Mouse (Mus musculus): ENCODE data around the gene Nelfcd. TPM values are rescaled to one million over a fixed set of nuclear protein-coding genes. Genes with fewer than 3 reads are reported as not detected.

The Nelfcd gene
- polyA plus RNA-seq, 1 experiment from 2014 or later: 153 TPM

DNA sequence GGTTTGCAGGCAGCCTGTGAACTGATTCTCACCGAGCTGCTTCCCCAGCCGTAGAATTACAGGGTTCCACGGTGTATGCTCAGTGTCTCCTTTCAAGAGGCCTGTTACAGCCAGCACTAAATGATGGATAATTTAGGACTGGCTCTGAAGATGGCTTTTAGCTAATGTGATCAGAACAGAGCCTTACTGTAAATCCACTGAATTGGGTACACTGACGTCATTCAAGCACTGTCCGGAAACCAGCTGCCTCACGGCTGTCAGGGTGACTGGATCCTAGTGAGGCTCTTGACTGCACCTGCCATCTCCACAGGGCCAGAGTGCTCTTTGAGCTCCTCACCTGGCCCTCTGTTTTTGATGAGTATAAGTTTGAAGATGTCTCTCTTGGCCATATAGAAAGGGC is 5.5 kb downstream of the Nelfcd start:
- H3K36me3 ChIP-seq (replicated peaks): peaks cover 64% of the 10 kb centered on the region
- WGBS: 82% methylated on average over 6 of the region's 6 CpGs
- no peak for ATAC-seq (ENCODE audit: low FRiP score)

DNA sequence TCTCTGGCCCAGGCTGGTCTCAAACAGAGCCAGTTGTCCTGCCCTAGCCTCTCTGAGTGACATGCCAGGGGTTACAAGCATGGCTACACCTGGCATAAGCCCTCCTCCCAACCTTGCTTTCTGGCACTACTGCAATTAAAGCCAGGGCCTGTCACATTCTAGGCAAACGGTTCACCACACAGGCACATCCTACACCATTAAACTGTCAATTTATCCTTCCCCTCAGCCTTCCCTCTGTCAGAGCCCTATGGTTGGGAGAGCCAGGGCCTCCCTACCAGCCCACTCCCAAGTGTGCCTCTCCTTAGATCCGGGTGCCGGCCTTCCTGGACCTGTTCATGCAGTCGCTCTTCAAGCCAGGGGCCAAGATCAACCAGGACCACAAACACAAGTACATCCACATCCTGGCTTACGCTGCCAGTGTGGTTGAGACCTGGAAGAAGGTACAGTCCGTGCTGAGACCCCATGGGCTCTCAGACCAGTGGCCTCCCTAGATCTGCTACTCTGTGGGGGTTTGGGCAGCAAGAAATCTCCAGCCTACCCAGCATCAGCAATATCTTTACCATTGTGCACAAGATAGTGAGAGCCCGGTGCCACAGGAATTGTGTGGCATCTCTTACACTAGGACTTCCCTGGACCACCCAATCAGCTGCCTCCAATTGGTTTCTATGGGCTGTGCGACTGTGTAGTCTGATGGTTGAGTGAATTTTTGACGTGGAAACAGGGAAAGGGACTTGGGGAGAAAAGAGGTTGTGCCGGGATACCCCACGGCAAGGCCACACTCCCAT is 8.9 kb downstream of the Nelfcd start:
- Histone ChIP-seq H3K36me3 (replicated peaks) (peaks cover 92% of the 10 kb centered on the region), H3K9me3 (no peaks in the 10 kb centered on the region), H3K9ac (no peak overlapping the region), H3K4me1 (peaks cover 5% of the 10 kb centered on the region; the same call in 1 of the 2 replicates), H3K4me2 (no peak overlapping the region), H3K27ac (no peak overlapping the region), H3K4me3 (replicated peaks) (no peak overlapping the region), H3K27me3 (no peaks in the 10 kb centered on the region)
- 92% methylated on average over 11 of the region's 11 CpGs for WGBS
- ATAC-seq (ENCODE audit: low FRiP score): no peak

More for the DNA sequence above, 5.5 kb downstream of the Nelfcd start:
- no peak overlapping the region for H3K27ac ChIP-seq
- H3K27me3 ChIP-seq: no peaks in the 10 kb centered on the region
- H3K9me3 ChIP-seq: no peaks in the 10 kb centered on the region
- H3K4me1 ChIP-seq: peaks cover 14% of the 10 kb centered on the region
- no peak overlapping the region for H3K4me2 ChIP-seq
- no peak overlapping the region for H3K9ac ChIP-seq
- H3K4me3 ChIP-seq (replicated peaks): no peak overlapping the region

DNA sequence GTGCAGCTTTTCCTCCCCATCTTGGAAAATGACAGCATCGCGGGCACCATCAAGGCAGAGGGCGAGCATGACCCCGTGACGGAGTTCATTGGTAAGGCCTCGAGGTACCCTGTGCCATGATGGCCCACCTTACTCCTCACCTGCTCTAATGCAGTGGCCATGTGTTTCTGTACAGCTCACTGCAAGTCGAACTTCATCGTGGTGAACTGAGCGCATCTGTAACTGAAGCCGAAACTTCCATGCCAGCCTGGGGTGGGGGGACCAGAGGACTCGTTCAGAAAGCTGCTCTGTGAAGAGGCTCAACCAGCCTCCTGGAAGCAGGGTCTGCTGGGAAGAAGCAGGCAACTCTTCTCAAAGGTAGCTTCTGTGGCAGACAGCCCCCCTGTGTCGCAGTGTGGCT is 11.3 kb downstream of the Nelfcd start:
- no peak for ATAC-seq (ENCODE audit: low FRiP score)
- H3K36me3 ChIP-seq (replicated peaks): peaks cover 72% of the 10 kb centered on the region

DNA sequence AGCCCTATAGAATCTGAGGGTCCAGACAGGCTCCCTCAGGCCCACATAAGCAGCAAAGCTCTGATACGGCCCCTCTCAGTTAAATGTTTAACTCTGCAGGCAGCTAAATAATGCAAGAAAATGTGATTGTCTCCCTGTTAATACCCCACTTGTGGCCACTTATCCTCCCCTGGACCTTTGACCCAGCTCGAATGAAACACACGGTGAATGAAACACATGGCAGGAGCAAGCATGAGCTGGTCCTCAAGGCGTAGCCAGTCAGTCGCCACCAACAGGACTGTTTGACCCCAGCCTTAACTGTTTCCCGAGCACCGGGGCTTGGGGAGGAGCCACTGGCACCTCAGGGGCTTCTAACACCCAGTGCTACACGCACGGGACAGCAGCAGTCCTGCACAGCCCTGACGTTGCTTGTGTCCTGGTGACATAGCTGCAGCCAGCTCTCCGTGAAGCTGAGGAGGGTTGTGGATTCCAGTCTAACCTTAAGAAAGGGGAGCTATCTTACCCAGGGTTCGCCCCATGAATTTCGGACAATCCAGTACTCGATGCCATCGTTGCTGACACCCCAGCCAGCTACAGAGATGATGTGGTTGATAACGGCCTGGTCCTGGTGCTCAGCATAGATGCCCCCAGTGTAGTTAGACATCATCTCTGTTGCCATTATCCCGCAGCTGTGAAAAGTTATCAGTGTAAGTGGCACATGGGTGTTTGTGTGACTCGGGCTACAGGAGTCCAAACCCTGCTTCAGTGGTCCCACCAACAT is 12.7 kb downstream of the Nelfcd start:
- no peak for ATAC-seq (ENCODE audit: low FRiP score)
- H3K27ac ChIP-seq: peak overlapping the region; percentile 25; the same call in 1 of the 2 replicates
- H3K4me2 ChIP-seq: no peak overlapping the region
- H3K9me3 ChIP-seq: no peaks in the 10 kb centered on the region
- H3K9ac ChIP-seq: no peak overlapping the region
- no peak overlapping the region for H3K4me3 ChIP-seq (replicated peaks)
- 72% methylated on average over 18 of the region's 18 CpGs for WGBS
- H3K27me3 ChIP-seq: no peaks in the 10 kb centered on the region
- H3K36me3 ChIP-seq (replicated peaks): peaks cover 60% of the 10 kb centered on the region
- H3K4me1 ChIP-seq: peaks cover 7% of the 10 kb centered on the region; the same call in 1 of the 2 replicates

More for the DNA sequence above, 11.3 kb downstream of the Nelfcd start:
- WGBS: 95% methylated on average over 12 of the region's 12 CpGs
- Histone ChIP-seq H3K27me3 (no peaks in the 10 kb centered on the region), H3K9ac (no peak overlapping the region), H3K9me3 (no peaks in the 10 kb centered on the region), H3K4me1 (peaks cover 7% of the 10 kb centered on the region; the same call in 1 of the 2 replicates), H3K27ac (no peak overlapping the region), H3K4me2 (no peak overlapping the region), H3K4me3 (replicated peaks) (no peak overlapping the region)

DNA sequence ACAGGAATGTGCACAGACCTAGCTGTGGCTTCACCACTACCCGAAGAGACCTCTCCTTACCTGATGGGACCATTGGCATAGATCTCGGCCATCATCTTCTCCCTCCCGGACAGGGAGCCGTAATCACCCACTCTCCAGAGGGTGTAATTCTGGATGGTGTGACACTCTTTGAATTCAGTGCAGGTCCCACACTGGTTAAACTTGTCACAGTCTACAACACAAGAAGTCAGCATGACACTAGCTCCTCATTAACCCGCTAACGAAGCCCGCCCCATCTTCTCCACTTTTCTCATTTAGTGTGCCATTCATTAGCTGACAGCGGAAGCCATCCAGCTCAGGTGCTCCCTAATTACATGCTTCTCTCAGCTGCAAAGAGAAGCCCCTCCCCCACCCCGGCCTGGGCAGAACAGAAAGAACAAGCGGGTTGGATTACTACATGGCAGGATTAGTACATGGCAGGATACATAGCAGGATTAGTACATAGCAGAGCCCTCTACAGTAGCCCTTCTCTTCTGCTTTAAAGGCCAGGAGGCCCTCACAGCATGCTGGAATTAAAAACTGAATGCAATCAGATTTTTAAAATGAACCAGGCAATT is 13.5 kb downstream of the Nelfcd start:
- Histone ChIP-seq H3K9ac (no peak overlapping the region), H3K27me3 (no peaks in the 10 kb centered on the region), H3K27ac (peak overlapping the region; percentile 54; the same call in 1 of the 2 replicates), H3K4me3 (replicated peaks) (no peak overlapping the region), H3K4me1 (peaks cover 7% of the 10 kb centered on the region; the same call in 1 of the 2 replicates), H3K4me2 (no peak overlapping the region), H3K9me3 (no peaks in the 10 kb centered on the region), H3K36me3 (replicated peaks) (peaks cover 52% of the 10 kb centered on the region)
- 48% methylated on average over 10 of the region's 10 CpGs for WGBS
- ATAC-seq (ENCODE audit: low FRiP score): peak; percentile 73

DNA sequence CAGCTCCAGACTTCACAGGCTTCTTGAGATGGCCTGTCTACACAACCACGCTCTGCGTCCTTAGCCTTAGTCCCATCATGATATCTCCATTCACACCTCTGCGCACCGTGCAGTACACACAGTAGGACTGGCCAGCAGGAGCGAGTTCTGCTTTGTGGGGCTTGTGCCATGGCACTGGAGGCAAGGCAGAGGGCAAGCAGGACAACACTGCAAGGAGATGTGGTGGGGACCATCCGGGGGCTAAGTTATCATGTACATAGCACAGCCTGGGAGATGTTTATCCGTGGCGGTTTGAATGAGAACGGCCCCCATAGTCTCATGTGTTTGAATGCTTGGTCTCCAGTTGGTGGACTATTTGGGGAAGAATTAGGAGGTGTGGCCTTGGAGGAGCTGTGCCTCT is 19.3 kb downstream of the Nelfcd start:
- H3K36me3 ChIP-seq (replicated peaks): no peaks in the 10 kb centered on the region; the same call in none of the 2 replicates
- WGBS: 95% methylated on average over 9 of the region's 9 CpGs

DNA sequence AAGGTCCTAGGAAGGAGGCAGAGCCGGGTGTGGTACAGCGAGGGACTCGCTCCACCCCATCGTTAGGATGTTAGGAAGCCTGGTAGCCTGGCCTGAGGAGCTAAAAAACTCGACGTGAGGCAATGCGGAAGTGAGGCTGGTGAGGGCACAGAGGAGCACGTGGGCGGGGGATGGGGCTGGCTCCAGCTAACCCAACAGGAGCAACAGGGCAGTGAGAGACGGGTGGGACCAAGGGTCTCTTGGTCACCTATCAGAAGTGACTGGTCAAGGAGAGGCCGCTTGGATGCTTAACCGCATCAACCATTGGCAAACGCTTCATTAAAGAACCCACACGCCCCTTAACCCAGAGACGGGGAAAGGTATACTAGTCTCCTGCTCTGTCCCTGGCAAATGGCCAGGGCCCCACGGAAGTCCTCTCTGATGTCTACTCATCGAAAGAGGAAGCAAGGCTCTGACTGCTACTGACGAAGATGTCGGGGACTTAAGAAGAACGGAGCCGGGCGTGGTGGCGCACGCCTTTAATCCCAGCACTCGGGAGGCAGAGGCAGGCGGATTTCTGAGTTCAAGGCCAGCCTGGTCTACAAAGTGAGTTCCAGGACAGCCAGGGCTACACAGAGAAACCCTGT is 20.6 kb downstream of the Nelfcd start:
- Histone ChIP-seq H3K27me3 (no peaks in the 10 kb centered on the region), H3K9ac (no peak overlapping the region)

More for the DNA sequence above, 19.3 kb downstream of the Nelfcd start:
- peaks cover 20% of the 10 kb centered on the region for H3K4me1 ChIP-seq
- no peak for ATAC-seq (ENCODE audit: low FRiP score)
- no peak overlapping the region for H3K4me2 ChIP-seq
- H3K4me3 ChIP-seq (replicated peaks): no peak overlapping the region
- no peaks in the 10 kb centered on the region for H3K9me3 ChIP-seq
- no peak overlapping the region for H3K27ac ChIP-seq
- no peak overlapping the region for H3K9ac ChIP-seq
- H3K27me3 ChIP-seq: no peaks in the 10 kb centered on the region

DNA sequence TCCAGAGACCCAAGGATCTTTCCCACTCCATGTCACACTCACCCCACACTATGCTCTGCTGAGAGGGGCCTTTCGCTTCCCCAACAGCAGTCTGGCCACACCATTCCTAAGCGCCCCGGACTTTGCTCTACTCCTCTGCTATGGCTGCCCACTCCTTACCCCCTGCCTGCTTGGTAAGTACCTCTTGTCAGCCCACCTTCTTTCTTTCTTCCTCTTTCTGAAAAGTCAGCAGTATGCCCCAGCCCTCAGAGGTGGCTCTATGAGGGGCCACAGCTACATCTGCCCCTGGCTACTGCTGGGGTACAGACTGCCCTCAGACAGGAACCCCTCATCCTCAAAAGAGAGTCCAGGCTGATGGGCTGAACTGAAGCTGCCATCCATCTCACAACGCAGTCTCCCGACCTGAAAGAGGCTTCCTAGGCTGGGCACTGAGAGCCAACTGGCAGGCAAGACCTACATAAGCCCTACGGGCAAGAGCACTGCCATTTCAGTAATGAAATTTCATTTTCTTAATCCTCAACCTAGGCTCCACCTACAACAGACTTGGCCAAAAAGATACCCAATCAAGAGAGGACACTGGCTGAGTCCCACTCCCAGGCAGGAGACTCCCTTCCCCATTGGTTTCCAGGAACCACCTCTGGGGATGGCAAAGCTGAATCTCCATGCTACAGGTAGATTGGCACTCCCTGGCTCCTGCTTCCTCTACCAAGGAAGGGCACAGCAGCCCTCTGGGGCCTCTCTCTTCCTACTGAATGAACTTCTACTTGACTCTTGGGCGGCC is 21.5 kb downstream of the Nelfcd start:
- H3K27me3 ChIP-seq: no peaks in the 10 kb centered on the region
- 96% methylated on average over 7 of the region's 7 CpGs for WGBS
- 0 out of 2 replicates have a peak overlapping the region, but pooled peaks have one; percentile 74 for H3K4me2 ChIP-seq
- no peak overlapping the region for H3K27ac ChIP-seq
- H3K9me3 ChIP-seq: no peaks in the 10 kb centered on the region
- H3K36me3 ChIP-seq (replicated peaks): no peaks in the 10 kb centered on the region; the same call in 1 of the 2 replicates
- peaks cover 20% of the 10 kb centered on the region for H3K4me1 ChIP-seq
- H3K9ac ChIP-seq: no peak overlapping the region
- no peak for ATAC-seq (ENCODE audit: low FRiP score)
- H3K4me3 ChIP-seq (replicated peaks): no peak overlapping the region

More for the DNA sequence above, 20.6 kb downstream of the Nelfcd start:
- H3K36me3 ChIP-seq (replicated peaks): no peaks in the 10 kb centered on the region; the same call in 1 of the 2 replicates
- no peaks in the 10 kb centered on the region for H3K9me3 ChIP-seq
- peaks cover 20% of the 10 kb centered on the region for H3K4me1 ChIP-seq
- 95% methylated on average over 26 of the region's 26 CpGs for WGBS
- no peak overlapping the region for H3K27ac ChIP-seq
- no peak overlapping the region for H3K4me3 ChIP-seq (replicated peaks)
- ATAC-seq (ENCODE audit: low FRiP score): no peak
- no peak overlapping the region for H3K4me2 ChIP-seq

DNA sequence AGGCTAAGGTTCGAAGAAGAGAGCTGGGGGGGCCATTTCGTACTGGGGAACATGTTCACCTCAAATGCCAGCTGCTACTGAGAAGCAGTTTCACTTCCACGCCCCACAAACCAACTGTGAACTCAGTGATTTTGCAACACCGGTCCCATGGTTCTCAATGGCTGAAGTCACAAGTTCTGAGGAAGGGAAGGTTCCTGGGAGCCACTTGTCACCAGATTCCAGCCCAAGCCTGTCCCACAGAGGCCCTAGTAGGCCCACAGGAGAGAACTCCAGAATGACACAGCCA is 22.0 kb downstream of the Nelfcd start:
- 94% methylated on average over 4 of the region's 4 CpGs for WGBS
- Histone ChIP-seq H3K9me3 (no peaks in the 10 kb centered on the region), H3K27ac (no peak overlapping the region), H3K27me3 (no peaks in the 10 kb centered on the region), H3K36me3 (replicated peaks) (no peaks in the 10 kb centered on the region; the same call in 1 of the 2 replicates), H3K4me1 (peaks cover 20% of the 10 kb centered on the region), H3K9ac (no peak overlapping the region), H3K4me3 (replicated peaks) (no peak overlapping the region; the same call in 1 of the 2 replicates), H3K4me2 (peak overlapping the region; percentile 74)
- ATAC-seq (ENCODE audit: low FRiP score): no peak

DNA sequence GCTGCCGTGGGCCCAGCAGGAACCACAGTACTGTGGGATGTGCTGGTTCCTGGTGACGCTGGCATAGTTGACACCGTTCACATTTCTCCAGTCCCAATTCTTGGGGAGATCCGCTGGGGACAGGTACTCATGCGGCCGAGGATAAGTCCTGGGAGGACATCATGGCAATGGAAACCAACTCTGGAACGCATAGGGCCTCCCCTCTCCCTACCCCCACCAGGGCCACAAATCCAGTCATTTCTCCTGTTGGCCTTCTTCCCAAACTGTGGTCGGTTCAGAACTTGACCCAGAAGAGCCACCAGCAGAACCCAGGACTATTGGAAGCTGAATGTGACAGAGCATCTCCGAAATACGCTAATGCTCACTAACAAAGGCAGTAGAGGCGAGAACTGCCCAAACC is 22.6 kb downstream of the Nelfcd start:
- Histone ChIP-seq H3K4me1 (peaks cover 20% of the 10 kb centered on the region), H3K27ac (0 out of 2 replicates have a peak overlapping the region, but pooled peaks have one; percentile 13), H3K9me3 (no peaks in the 10 kb centered on the region), H3K4me3 (replicated peaks) (peak overlapping the region; percentile 55), H3K4me2 (peak overlapping the region; percentile 74), H3K9ac (peak overlapping the region; percentile 63), H3K36me3 (replicated peaks) (no peaks in the 10 kb centered on the region), H3K27me3 (no peaks in the 10 kb centered on the region)
- WGBS: 67% methylated on average over 11 of the region's 11 CpGs
- ATAC-seq (ENCODE audit: low FRiP score): no peak

DNA sequence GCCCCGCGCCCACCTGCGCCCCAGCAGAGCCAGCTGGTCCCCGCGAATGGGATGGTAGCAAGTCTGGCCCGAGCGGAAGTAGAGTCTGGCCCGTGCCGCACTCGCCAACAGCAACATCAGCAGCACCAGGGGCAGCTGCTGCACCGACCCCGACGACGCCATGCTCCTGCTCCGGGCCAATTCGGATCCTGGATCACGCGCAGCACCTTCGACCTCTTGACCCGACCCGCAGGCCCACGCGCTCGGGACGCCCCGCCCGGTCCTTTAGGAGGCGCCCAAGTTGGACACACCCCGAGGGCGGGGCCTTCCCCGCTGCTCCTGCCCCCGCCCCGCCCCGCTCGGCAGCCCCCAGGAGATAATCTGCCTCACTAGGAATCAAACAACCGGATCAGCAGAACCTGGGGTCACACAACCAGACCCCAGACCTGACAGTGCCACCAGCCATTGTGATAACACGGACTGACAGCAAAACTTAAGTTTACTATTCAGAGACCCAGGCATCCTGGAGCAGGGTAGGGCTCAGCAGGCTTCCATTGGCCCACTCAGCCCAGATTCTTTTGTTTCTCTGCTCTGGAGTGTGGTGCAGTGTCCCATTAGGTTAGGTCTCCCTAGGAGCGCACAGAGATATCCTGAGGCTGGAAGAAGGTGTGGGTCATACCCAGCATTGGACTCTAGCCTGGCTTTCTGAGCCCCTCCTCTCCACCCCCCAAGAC is 23.3 kb downstream of the Nelfcd start, which contains the start of gene Ctsz:
Ctsz (minus strand) TSS at position 303 of the 713 bp plus-strand sequence.
- H3K9ac ChIP-seq: peak within 1 kb of the TSS; percentile 63
- H3K4me2 ChIP-seq: peak within 1 kb of the TSS; percentile 74
- WGBS: 2% methylated on average over 38 of the region's 38 CpGs
- H3K9me3 ChIP-seq: no peaks in the 10 kb centered on the region
- no peaks in the 10 kb centered on the region for H3K27me3 ChIP-seq
- H3K4me3 ChIP-seq (replicated peaks): peak within 1 kb of the TSS; percentile 55
- peak; percentile 83 for ATAC-seq (ENCODE audit: low FRiP score)
- H3K36me3 ChIP-seq (replicated peaks): no peaks in the 10 kb centered on the region
- H3K4me1 ChIP-seq: peaks cover 20% of the 10 kb centered on the region
- H3K27ac ChIP-seq: 0 out of 2 replicates have a peak within 1 kb of the TSS, but pooled peaks have one; percentile 13
